ENCODE assay signal across 13 mouse cellular contexts in the genomic region with DNA sequence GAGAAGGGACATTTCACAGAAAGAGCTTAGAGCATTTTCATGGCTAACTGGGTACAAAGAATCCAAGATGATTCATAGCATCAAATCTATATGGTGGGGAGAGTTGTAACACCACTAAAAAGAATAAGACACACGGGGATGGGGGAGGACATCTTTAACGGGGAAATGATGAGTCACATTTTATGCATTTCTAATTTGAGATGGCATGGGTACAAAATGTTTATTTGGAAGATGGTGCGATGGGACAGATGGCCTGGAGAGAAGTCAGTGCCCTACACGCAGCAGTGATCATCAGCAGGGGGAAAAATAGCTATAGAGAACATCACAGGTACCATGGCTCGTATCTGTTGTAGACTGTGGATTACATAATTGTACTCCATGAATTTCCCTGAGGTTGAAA.
A peak's percentile ranks its signal among the peaks of the same experiment; 100 is the strongest.
DNase-seq lines count a peak whose midpoint lies in the region.
"Had no signal": no experiment of that assay in that cellular context is flagged by ENCODE, and none has a peak within 500 bp of the region (broad histone marks: within the 10 kb centered on the region; RNA-seq: fewer than 3 reads in every experiment).

No protein-coding gene starts in this region.

- DNase-seq in layer of hippocampus, adult 11-12 months (ENCODE audit: low spot score), result peak; percentile 44
- DNase-seq in layer of hippocampus, postnatal 25 days (ENCODE audit: extremely low spot score in 1 of 2, low spot score in 1 of 2), result no peak
- DNase-seq in right cerebral cortex, adult 2 months (ENCODE audit: low spot score in 2 of 2), result peak; percentile 48 to 59
- DNase-seq in right cerebral cortex, postnatal 10 days (ENCODE audit: low spot score in 2 of 2), result no peak
- DNase-seq in cerebellum, adult 8-10 months, result peak; percentile 76
- peak; percentile 62 for DNase-seq in telencephalon, adult 2 months (ENCODE audit: low read depth, low spot score)
- no peak for DNase-seq in urinary bladder, postnatal 36 days (ENCODE audit: low spot score in 2 of 2)
- no peak for DNase-seq in adrenal gland, adult 8-10 months
- DNase-seq: heart, adult 18-20 months; kidney, adult 8-10 months; kidney, postnatal 36 days; liver, embryonic 13.5 days; thymus, postnatal 14 days had no signal

Comparison
In these comparisons a context has a peak if more than half of its experiments do, and no peak if none do; other contexts are left out.
1. DNase-seq: peak in layer of hippocampus, adult 11-12 months (single experiment), right cerebral cortex, adult 2 months (2 of 2), cerebellum, adult 8-10 months (single experiment) and telencephalon, adult 2 months (single experiment); none in layer of hippocampus, postnatal 25 days (0 of 2), right cerebral cortex, postnatal 10 days (0 of 2), urinary bladder, postnatal 36 days (0 of 2) and adrenal gland, adult 8-10 months (single experiment).